In the genomic region with DNA sequence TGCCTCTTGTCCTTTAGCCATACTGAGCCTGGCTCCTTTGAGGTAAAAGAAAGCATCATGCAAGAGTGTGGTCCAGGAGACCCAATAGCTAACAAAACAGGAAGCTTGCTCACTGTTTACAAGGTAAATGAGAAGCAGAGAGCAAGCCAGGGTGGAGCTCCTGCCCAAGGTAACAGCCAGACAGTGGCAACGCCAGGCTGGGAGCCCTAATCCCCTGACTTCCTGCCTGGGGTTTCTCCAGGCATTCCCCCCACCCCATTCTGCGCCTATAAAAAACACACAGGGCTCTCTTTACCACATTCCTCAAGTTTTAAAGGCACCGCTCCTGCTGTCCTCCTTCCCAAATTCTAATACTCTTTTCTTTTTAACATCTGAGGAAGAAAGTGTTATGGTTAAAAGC, we compare ENCODE assay signal across 17 mouse cellular contexts.
DNase-seq lines count a peak whose midpoint lies in the region; ATAC-seq and TF ChIP-seq lines count a peak whose summit lies in the region.
"Had no signal": no experiment of that assay in that cellular context is flagged by ENCODE, and none has a peak within 500 bp of the region (broad histone marks: within the 10 kb centered on the region; RNA-seq: fewer than 3 reads in every experiment).

No protein-coding gene starts in this region.

- H3K9me3 ChIP-seq in heart, embryonic 10.5 days = no peaks in the 10 kb centered on the region
- no peaks in the 10 kb centered on the region for H3K9me3 ChIP-seq in stomach, embryonic 14.5 days (ENCODE audit: control insufficient read depth, low read depth, low read length)
- no peaks in the 10 kb centered on the region for H3K9me3 ChIP-seq in stomach, postnatal 0 days (ENCODE audit: control insufficient read depth, low read length)
- no peaks in the 10 kb centered on the region for H3K9me3 ChIP-seq in limb, embryonic 12.5 days
- H3K9me3 ChIP-seq: heart, embryonic 13.5 days; hindbrain, embryonic 12.5 days had no signal

- H3K9ac ChIP-seq in stomach, embryonic 14.5 days (replicated peaks; ENCODE audit: low read depth, low read length) = no peak overlapping the region
- no peak overlapping the region for H3K9ac ChIP-seq in stomach, postnatal 0 days (ENCODE audit: low read length)
- no peak overlapping the region for H3K9ac ChIP-seq in limb, embryonic 12.5 days (replicated peaks)
- H3K9ac ChIP-seq: forebrain, postnatal 0 days; heart, embryonic 13.5 days; hindbrain, embryonic 12.5 days; lung, embryonic 14.5 days had no signal

- 12% methylated on average over 3 of the region's 3 CpGs for WGBS in heart, embryonic 10.5 days
- WGBS in stomach, embryonic 14.5 days = 6% methylated on average over 3 of the region's 3 CpGs
- 25% methylated on average over 3 of the region's 3 CpGs for WGBS in stomach, postnatal 0 days
- under 1% methylated on average over 3 of the region's 3 CpGs for WGBS in limb, embryonic 12.5 days

- TF ChIP-seq CTCF in stomach, postnatal 0 days (IDR thresholded peaks at IDR 0.05; ENCODE audit: low read depth) = no peak

- ATAC-seq in stomach, embryonic 14.5 days (ENCODE audit: insufficient number of reproducible peaks, insufficient read depth, low FRiP score, low read depth) = no peak
- ATAC-seq in stomach, postnatal 0 days (ENCODE audit: low FRiP score, low TSS enrichment) = no peak
- ATAC-seq in limb, embryonic 12.5 days (ENCODE audit: insufficient number of reproducible peaks, insufficient read depth, low FRiP score, low TSS enrichment, low read depth) = peak; percentile 88
- no peak for ATAC-seq in activated CD4-positive, CD25-positive, alpha-beta regulatory T cell, adult 4 months
- ATAC-seq: forebrain, postnatal 0 days had no signal

- no peak for TF ChIP-seq EP300 in stomach, postnatal 0 days (optimal IDR thresholded peaks at IDR 0.05)

- H3K36me3 ChIP-seq in heart, embryonic 10.5 days = no peaks in the 10 kb centered on the region
- H3K36me3 ChIP-seq in stomach, embryonic 14.5 days (ENCODE audit: control insufficient read depth, insufficient read depth, low read length) = no peaks in the 10 kb centered on the region
- H3K36me3 ChIP-seq in stomach, postnatal 0 days (ENCODE audit: control insufficient read depth, insufficient read depth, low read length) = no peaks in the 10 kb centered on the region
- no peaks in the 10 kb centered on the region for H3K36me3 ChIP-seq in limb, embryonic 12.5 days
- H3K36me3 ChIP-seq: heart, embryonic 13.5 days; hindbrain, embryonic 12.5 days had no signal

- no peak overlapping the region for H3K4me2 ChIP-seq in stomach, embryonic 14.5 days (replicated peaks; ENCODE audit: low read depth, low read length)
- H3K4me2 ChIP-seq in stomach, postnatal 0 days (replicated peaks; ENCODE audit: low read depth) = no peak overlapping the region
- H3K4me2 ChIP-seq in limb, embryonic 12.5 days = peak overlapping the region; percentile 39
- H3K4me2 ChIP-seq: heart, embryonic 13.5 days; hindbrain, embryonic 12.5 days; lung, embryonic 14.5 days had no signal

- peaks cover 57% of the 10 kb centered on the region for H3K4me1 ChIP-seq in heart, embryonic 10.5 days
- H3K4me1 ChIP-seq in stomach, embryonic 14.5 days (ENCODE audit: control insufficient read depth, insufficient read depth, low read length) = peaks cover 23% of the 10 kb centered on the region
- peaks cover 6% of the 10 kb centered on the region; the same call in 1 of the 2 replicates for H3K4me1 ChIP-seq in stomach, postnatal 0 days (replicated peaks; ENCODE audit: control insufficient read depth, insufficient read depth)
- peaks cover 75% of the 10 kb centered on the region for H3K4me1 ChIP-seq in limb, embryonic 12.5 days (replicated peaks)

- no peak for DNase-seq in heart, embryonic 10.5 days (ENCODE audit: low spot score)
- DNase-seq in heart, adult 11 months = no peak
- DNase-seq in stomach, postnatal 0 days (ENCODE audit: low spot score) = no peak
- DNase-seq in testis, postnatal 10 days (ENCODE audit: low spot score) = no peak
- no peak for DNase-seq in right cerebral cortex, postnatal 4 days
- DNase-seq: cerebellum, adult 2 months; forebrain, postnatal 0 days; gastrocnemius, postnatal 14 days; kidney, postnatal 36 days; left cerebral cortex, postnatal 4 days; lung, embryonic 14.5 days; thymus, postnatal 14 days had no signal

- H3K27ac ChIP-seq in heart, embryonic 10.5 days = peak overlapping the region; percentile 74
- peak overlapping the region; percentile 3; the same call in 1 of the 2 replicates for H3K27ac ChIP-seq in stomach, embryonic 14.5 days (ENCODE audit: low read length)
- H3K27ac ChIP-seq in stomach, postnatal 0 days (replicated peaks) = no peak overlapping the region
- H3K27ac ChIP-seq in limb, embryonic 12.5 days = peak overlapping the region; percentile 93
- H3K27ac ChIP-seq: heart, embryonic 13.5 days; hindbrain, embryonic 12.5 days had no signal

- no peak overlapping the region for H3K4me3 ChIP-seq in heart, embryonic 10.5 days
- no peak overlapping the region for H3K4me3 ChIP-seq in stomach, embryonic 14.5 days (ENCODE audit: low read depth, low read length)
- no peak overlapping the region for H3K4me3 ChIP-seq in stomach, postnatal 0 days (ENCODE audit: low read depth, low read length)
- no peak overlapping the region for H3K4me3 ChIP-seq in limb, embryonic 12.5 days (replicated peaks)
- H3K4me3 ChIP-seq: heart, embryonic 13.5 days; hindbrain, embryonic 12.5 days had no signal

- peaks cover 17% of the 10 kb centered on the region for H3K27me3 ChIP-seq in heart, embryonic 10.5 days (ENCODE audit: insufficient read depth, poor library complexity, severe bottlenecking)
- no peaks in the 10 kb centered on the region for H3K27me3 ChIP-seq in stomach, embryonic 14.5 days (ENCODE audit: control insufficient read depth, insufficient read depth, low read length)
- no peaks in the 10 kb centered on the region for H3K27me3 ChIP-seq in stomach, postnatal 0 days (ENCODE audit: control insufficient read depth, insufficient read depth, low read length)
- H3K27me3 ChIP-seq in limb, embryonic 12.5 days = no peaks in the 10 kb centered on the region
